Mouse (Mus musculus): ENCODE results near the gene Itprip. TPM values are rescaled to one million over a fixed set of nuclear protein-coding genes. Genes with fewer than 3 reads are reported as not detected.

The Itprip gene
- polyA plus RNA-seq (2014; fragmentation: Illumina TruSeq; extraction: RNeasy Lipid Tissue Mini Kit (QIAGEN cat#74804); ENCODE audit: insufficient read depth, low read depth, low replicate concordance) = 10.8 TPM

DNA sequence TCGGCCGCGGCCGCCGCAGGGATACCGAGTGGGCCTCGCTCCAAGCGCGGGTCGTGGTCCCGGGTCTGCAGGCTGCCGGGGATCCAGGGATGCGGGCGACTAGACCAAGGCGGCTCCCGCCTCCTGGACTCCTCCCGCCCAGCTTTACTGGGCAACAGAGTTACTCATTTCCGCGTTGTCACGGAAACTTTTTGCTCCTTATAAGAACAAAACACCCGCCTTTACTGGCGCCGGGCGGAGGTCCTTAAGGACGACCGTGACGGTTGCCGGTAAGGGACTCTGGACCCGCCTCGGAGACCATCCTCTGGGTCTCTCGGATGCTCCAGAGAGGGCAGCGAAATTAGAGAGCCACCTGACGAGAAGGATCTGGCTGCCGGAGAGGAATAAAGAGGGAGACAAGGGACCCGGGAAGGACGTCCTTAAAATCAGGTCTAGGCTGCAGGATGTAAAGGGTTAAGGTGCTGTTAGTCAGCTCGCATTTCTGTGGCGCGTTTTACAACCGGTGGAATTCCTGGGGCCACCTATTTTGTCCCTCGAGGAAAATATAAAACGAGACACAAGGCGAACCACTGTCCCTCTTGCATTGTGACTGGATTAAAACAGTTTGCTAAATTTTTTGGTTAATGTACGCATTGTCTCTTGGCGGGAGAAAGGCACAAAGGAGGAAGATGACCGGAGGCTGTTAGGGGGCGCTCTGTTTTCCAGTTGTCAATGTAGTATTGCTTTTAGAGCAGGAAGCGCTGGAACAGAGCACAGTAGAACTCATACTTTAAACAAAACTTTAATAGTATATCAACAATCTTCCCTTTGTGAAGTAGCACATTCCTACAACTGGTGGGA, at the start of gene Itprip, which contains the start of gene Cfap43:
Gene Itprip, minus strand, starts transcription at position 174 of the 840 bp plus-strand sequence.
Gene Cfap43, minus strand, starts transcription at position 162 of the 840 bp plus-strand sequence.

GRCm38 (mm10) chr19:47937443-47938406, 18.6 kb upstream of the Itprip start, which contains the start of gene Cfap58:
TSS of gene Cfap58 (plus strand) at chr19:47937675.

DNA sequence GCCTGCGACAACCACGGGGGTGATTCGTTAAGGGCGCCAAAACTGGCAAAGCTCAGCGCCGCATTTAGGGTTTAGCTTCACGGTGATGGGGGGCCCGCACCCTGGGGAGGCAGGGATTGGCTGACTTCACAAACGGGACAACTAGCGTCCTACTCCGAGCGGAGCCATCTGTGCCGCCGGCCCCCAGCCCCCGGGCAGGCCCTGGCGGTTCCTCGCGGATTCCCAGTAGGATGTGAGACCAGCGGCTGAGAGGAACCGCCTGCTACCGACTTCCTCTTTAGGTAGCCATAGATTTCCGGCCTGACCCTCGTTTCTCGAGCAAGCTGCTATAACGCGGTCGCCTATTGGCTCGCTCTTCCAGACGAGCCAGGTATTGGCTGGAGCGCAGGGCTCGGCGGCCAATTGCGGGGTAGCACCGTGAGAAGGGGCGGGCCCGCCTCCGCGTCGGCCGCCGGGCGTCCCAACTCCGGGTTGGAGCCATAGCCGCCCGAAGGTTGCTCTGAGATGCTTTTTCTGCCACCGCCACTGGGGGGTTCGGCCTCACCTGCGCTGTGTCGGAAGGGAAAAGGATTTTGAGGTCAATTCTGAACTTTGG, 53.6 kb downstream of the Itprip start, which contains the start of gene Gsto2:
Gene Gsto2, plus strand, starts transcription at position 182 of the 595 bp plus-strand sequence.

DNA sequence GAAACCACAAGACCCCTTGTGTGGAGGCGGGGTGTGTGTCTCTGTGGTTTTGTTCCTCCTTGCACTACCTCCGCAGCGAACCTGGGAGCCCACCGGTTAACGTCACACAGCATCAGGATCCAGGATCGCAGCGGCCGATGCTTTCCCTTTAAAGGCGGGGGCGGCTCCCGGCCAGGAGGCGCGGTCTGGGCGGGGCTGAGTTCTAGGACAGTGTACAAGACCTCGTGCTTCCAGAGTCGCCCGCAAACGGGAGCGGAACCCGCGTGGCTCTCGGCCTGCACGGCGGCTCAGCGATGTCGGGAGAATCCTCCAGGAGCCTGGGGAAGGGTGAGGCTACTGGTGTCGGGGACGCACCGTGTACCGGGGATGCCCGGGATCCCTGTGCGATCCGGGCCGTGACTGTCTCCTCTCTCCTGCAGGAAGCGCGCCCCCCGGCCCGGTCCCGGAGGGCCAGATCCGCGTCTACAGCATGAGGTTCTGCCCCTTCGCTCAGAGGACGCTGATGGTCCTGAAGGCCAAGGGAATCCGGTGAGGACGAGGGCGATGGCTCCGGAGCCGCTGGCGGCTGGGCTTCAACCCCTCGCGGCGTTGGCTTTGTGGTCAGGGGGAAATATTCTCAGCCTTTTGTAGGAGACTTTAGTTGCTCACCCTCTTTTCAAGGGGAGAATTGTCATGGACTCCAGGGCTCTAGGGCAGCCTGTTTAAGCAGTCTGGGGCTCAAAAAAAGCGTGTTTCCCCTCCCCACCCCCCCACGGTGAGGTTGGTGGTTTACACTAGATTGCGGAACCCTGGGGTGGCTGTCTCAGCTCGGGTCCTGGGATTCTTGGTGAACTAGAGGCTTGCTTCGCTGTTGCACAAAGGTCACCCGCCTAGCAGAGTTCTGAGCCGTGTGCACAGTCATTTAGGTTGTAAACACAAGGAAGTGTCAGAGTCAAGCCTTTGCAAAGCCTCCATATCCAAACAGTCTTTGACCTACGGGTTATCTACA, 64.0 kb downstream of the Itprip start, which contains the start of gene Gsto1:
Gene Gsto1, plus strand, starts transcription at position 175 of the 988 bp plus-strand sequence.

Other genes with a start within 250 kb of the Itprip start
- 2.3 TPM for gene Col17a1, start 227.2 kb downstream of the Itprip start, polyA plus RNA-seq (2014; fragmentation: Illumina TruSeq; extraction: RNeasy Lipid Tissue Mini Kit (QIAGEN cat#74804); ENCODE audit: insufficient read depth, low read depth, low replicate concordance)
- gene Sfr1, start 187.6 kb downstream of the Itprip start, polyA plus RNA-seq (2014; fragmentation: Illumina TruSeq; extraction: RNeasy Lipid Tissue Mini Kit (QIAGEN cat#74804); ENCODE audit: insufficient read depth, low read depth, low replicate concordance) = 66.5 TPM
- gene Gsto1, start 64.3 kb downstream of the Itprip start, polyA plus RNA-seq (2014; fragmentation: Illumina TruSeq; extraction: RNeasy Lipid Tissue Mini Kit (QIAGEN cat#74804); ENCODE audit: insufficient read depth, low read depth, low replicate concordance) = 173 TPM
- 1.7 TPM for gene Gsto2, start 53.8 kb downstream of the Itprip start, polyA plus RNA-seq (2014; fragmentation: Illumina TruSeq; extraction: RNeasy Lipid Tissue Mini Kit (QIAGEN cat#74804); ENCODE audit: insufficient read depth, low read depth, low replicate concordance)
- 8.6 TPM for gene Cfap43, start within 50 bp of the Itprip start, polyA plus RNA-seq (2014; fragmentation: Illumina TruSeq; extraction: RNeasy Lipid Tissue Mini Kit (QIAGEN cat#74804); ENCODE audit: insufficient read depth, low read depth, low replicate concordance)
- 3.3 TPM for gene Cfap58, start 18.4 kb upstream of the Itprip start, polyA plus RNA-seq (2014; fragmentation: Illumina TruSeq; extraction: RNeasy Lipid Tissue Mini Kit (QIAGEN cat#74804); ENCODE audit: insufficient read depth, low read depth, low replicate concordance)